Mouse (Mus musculus): ENCODE results near the gene Ttf2.

DNA sequence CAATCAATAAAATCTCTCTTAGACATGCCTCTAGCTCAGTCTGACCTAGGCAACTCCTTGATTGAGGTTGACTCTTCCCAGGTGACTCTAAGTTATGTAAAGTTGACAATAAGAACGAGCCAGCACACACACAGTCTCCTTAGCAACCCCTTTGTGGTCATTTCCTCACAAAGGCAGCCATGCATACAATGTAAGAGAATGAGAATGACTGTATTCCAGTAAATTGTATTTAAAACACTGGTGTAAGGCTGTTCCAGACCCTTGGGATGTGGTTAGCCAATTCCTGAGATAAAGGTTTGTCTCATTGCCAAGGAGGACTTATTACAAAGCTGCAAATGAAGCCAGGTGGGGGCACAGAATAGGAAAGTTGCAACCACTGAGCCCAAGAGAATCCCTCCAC lies 20.8 kb upstream of the Ttf2 start:
- TF ChIP-seq GATA1 (IDR thresholded peaks at IDR 0.05; ENCODE audit: low read length) (no peak), TAL1 (IDR thresholded peaks at IDR 0.05; ENCODE audit: low read length) (no peak)

Measured in erythroblast, embryonic 14.5 days (primary cell).